Mouse (Mus musculus) induced T-regulatory cell, adult 2 months (primary cell): ENCODE data around the gene Sox18.

ENCODE experiments used
- DNase-seq: peaks from one replicate; pipeline ENCODE4 v3.0.0-alpha.2; 2012; ENCODE audit warnings: low read depth

Sox18 gene

DNA sequence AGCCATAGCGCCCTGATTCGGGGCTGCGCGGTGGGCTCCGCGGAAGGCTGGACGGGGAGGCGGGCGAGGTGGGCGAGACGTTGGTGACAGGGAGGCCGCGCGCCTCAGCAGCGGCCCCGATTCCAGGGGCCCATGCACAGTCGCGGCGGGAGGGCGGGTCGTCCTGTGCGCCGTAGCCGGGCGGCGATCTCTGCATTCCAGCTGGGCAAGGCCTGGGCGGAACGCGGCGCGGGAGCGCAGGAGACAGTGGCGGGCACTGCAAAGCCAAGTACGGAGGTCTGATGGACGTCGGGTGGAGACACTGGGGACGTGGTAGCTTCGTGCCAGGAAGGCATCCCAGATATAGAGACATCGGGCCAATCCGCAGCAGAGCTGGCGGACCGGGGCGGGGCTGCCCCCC is at the start of gene Sox18:
Gene Sox18 (minus strand): TSS at position 315 of the 400 bp plus-strand sequence.
- no peak for DNase-seq

DNA sequence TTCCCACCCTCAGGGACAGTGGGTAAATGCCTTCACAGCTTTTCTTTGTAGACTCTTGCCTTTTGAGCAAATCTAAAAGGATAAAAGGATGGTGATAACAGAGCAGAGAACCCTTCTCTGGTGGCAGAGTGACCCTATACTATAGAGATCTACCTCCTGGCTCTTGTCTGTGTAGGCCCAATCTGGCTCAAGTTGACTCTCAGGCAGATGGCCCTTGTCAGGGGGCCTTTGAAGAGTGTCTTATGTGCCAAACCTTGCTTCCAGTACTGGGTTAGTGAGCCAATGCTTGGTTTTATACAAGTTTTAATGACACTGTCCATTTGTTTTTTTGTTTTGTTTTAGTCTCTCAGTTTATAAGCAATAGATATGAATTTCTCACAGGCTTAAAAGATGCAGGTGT is 49.8 kb upstream of the Sox18 start:
- no peak for DNase-seq

DNA sequence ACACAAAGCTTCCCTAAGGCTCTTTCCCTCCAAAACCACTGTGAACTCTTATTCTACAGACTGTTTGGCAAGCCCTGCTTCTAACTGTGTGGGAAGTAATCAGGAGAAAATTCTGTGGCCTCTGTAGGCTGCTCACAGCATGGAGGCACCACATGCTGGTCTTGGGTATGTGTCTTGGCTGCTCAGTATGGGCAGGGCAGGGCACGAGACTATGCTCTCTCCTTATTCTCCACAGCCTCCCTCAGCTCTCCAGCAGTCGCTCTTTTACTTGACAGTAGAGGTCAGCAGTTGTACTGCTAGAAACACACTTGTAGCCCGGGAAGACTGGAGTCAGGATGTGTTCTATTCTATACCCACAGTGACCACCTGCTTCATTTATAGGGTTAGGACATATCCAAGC is 48.6 kb upstream of the Sox18 start:
- no peak for DNase-seq

DNA sequence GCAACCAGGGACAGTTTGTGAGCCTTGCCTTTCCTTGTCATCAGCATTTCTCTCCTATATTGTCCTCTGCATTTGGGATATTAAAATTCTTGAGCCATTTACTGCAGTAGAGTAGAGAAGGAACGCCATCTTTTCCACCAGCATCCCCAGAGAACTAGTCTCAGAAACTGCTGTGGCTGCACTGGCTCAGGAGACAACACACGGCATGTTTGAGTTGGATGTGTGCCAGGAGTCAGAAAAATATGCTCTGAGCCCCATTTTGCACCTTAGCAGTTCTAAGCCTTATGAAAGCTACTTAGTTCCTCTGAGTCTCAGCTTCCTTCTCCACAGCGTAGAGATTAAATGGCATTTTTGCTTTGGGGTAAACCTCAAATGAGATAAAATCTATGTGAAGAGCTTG is 45.6 kb upstream of the Sox18 start:
- DNase-seq, result no peak

DNA sequence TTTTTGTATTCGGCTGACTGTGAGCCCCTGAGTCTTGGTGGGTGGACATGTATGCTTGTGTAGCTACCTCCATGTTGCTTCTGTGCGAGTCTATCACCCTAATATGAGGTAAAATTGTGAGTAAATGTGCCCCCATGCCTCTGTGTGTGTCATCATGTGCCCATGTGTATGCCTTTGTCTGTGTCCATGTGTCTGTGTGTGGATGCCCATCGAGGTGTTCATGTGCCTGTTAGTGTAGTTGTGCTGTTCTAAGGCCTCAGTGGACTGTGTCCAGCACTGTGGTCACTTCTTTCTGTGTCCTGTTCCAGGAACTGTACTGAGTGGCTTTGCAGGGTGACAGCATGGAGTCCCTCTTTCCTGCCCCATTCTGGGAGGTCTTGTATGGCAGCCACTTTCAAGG is 43.9 kb upstream of the Sox18 start:
- DNase-seq, result no peak

DNA sequence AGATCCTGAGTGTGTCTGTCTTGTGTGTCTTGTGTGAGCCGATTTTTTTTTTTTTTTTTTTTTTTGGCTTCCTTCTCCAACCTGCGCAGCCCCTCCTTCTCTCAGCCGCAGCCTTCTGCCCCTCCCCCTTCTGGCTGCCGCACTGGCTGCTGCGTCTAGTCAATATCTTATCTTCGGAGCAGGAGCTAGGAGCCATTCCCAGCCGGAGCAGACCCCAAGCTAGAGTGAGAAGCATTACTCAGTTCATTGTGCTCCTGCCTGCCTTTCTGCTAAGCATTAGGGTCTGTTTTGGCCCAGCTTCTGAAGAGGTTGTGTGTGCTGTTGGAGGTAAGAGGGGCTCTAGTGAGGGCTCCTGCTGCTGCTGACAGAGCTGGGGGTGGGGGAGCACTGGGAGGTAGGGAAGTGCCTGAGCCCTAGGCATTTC is 43.5 kb upstream of the Sox18 start, which contains the start of gene Oprl1:
Gene Oprl1 (plus strand): TSS at position 114 of the 424 bp plus-strand sequence.
- DNase-seq, result no peak

DNA sequence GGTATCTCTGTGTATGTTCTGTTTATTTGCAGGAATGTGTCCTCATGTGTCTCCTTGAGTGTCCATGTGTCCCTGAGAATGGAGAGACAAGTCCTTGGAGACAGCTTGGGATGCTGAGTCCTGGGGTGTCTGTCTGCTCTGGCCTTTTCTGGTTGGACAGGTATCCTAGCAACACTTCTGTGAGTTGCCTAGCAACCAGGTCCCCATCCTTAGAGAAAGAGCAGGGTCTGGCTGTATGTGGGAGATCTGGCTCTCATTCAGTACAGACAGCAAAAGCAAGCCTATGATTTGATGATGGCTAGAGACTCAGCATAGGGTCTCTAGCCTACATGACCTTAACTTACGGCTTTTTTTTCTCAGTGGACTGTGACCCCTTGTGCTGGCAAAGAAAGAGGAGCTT is 42.3 kb upstream of the Sox18 start:
- no peak for DNase-seq

DNA sequence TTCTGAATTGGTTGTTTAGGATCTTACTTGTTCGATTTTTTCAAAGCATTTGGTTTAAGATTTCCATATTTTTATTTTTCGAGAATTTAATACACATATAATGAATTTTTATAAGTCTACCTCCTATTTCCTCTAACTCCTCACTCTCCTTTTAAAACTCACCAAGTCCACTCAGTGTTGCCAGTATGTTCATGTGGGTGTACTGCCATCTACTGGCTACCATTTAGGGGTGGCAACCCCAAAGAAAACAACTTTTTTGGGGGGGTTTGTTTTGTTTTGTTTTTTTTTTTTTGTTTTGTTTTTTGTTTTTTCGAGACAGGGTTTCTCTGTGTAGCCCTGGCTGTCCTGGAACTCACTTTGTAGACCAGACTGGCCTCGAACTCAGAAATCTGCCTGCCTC is 35.2 kb upstream of the Sox18 start:
- DNase-seq, result peak; percentile 73

DNA sequence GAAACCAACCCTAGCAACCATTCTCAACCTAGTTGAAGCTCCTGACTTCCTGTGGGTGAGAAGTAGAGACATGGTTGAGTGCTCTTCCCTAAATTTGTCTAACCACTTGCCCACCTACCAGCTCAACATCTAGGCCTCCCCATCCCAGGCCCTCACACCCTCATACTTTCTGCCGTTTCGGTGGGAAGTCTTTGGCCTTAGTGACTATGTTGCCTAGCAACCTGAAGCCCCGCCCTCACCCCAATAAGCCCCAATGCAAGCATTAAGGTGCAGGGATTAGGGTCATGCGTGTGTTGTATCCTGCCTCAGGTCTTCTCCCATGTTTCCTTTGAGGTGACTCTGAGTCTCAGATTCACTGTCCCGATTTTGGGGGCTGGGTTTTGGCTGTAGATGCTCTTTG is 26.8 kb upstream of the Sox18 start, which contains the start of gene Lkaaear1:
Gene Lkaaear1 (minus strand): TSS at position 202 of the 400 bp plus-strand sequence.
- no peak for DNase-seq

DNA sequence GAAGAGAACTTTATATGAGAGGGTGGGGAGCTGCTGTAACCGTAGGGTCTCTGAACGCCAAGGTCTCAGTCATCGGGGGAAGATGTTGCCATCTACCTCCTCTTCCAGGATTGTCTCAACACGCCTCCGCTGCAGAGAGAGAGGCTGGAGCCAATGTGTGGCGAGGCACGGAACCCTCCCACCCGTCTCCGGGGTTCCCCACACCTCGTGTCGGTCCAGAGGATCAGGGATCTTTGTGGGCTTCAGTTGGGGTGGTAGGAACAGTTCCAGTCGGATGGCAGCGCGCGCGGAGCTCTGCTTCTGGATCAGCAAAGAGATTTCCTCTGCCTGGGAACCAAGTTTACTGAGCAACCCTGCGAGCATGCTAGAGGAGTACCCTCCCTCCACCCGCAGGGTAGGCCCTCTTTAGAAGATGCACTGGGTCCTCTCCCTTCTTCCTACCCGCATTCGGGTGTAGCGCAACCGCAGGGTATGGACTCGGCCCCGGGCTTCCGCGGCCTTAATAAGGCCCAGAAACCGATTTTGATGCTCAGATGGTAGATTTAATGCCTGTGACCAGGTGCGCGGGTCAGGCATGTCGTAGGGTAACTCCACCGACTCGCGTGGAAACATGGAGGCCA is 25.5 kb upstream of the Sox18 start:
- DNase-seq, result no peak

DNA sequence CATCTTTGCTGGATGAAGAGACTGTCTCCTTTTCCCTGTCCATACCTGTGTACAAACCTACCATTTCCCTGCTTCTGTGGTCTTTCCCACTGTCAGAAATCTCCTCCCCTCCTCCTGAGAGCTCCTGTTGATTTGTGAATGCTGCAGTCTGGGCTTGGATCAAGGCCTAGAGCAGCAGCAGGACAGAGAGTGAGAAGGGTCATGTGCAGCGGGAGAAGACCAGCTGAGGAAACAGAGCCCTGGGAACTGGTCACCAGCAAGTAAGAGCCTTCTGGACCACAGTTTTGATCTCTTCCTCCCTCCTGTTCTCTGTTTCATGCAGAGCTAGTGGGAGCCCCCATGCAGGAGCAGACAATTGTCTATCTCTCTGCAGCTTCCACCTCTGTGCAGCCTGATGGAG is 24.3 kb upstream of the Sox18 start:
- no peak for DNase-seq

DNA sequence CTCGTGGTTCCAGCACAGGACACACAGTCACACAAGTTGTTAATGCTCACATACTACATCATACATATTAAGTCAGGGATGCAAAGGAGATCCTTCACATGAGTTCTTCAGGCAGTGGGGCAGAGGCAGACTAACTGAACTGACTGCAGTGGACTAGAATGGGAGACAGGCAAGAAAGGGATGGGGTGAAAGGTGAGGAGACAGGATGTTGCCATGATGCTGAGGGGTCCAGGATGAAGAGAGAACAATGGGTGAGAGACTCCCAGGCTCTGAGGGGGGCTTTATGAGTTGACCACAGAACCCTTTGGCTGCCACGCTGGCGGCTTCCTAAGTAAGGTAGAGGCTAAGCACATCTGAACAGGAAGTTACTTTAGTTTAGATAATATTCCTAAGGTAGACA is 23.1 kb upstream of the Sox18 start:
- no peak for DNase-seq

DNA sequence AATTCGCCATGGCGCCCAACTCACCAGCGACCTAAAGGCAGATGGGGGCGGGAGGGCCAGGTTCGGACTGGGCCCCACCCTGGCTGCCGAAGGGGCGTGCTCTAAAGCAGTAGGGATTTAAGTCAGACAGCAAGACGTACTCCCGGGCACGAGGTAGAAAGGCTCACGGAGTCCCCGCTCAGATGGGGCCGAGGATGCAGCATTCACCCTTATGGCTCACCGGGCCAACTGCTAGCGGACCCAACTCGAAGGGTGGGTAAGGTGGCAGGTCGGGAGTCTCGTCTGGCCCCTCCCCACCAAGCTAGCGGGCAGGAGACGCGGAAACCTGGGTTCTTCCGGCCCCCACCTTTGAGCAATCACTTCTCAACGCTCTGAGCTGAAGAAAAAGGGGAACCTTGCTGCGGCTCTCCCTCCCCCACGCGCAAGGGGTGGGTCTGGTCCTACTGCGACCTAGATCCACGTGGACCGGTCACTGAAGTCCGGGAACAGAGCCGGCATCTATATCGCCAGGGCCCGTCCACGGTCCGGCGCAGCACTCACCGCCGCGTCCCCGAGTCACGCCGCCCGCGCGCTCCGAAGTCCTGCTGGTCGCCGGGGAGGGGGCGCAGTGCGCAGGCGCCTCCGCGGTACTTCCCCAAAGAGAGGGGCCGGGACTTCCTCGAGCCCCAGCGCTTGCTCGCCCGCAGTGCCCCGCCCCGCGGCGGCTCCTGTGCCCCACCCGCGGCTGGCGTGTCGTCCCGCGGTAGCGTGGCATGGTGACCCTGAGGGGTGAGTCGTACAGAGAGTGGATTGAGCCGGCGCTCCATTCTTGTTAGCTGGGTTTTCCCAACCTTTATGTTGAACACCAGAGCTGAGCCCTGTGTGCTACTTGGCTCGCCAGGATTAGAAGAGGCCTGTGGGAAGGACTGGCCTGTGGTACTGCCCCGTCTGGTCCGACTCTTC is 22.2 kb upstream of the Sox18 start, which contains the start of gene Rgs19:
Gene Rgs19 (minus strand): TSS at position 639 of the 942 bp plus-strand sequence.
- DNase-seq, result peak; percentile 92

DNA sequence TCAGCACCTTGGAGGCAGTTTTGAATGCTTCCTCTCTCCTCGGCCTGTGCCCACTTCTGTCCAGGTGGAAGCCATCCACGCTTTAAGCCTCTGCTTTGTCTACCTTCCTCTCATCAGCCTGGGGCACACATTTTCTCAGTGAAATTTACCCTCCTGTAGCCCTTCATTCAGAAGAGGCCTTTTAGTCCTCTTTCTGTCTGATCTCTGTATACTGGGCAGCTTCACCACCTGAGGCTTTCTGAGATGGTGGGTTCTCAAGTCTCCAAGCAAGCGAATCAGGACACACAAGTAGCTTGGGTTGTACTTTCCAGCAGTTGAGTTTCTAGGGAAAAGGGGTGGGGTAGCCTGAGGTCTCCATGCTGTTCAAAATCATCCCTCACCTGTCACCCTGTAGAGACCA is 20.9 kb upstream of the Sox18 start:
- no peak for DNase-seq

DNA sequence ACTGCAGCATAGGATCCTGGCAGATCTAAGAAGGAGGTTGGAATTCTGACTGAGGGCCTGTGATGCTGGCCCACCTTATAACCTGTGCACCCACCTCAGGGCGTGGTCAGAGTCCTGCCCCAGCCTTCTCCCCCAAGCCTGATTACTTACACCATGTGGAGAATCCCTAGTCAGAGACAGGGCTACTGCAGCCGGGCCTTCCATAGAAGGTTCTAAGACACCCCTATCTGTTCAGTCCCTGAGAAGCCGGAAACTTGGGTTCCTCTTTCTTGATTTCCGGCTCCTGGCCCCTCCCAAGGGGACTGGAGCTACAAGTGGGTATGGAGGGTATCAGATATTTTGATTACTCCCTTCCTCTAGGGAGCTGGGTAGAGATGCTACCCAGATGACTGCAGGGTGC is 20.1 kb upstream of the Sox18 start:
- DNase-seq, result peak; percentile 61

DNA sequence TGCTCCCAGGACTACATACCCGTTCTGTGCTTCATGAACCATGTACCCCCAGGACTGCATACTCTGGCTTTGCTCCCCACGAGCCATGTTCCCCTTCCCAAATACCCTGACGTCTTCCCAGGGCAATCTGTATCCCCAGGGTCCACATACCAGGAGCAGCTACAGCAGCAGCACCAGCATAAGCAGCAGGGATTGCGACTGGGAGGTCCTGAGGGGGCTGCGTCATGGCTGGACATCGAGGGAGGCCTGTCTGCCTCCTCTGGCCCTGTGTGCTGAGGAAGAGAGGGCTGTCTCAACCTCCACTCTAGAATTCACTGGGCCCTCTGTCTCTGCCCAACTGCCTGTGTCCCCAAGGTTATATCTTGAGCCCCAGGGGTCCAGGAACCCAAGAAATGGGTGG is 19.6 kb upstream of the Sox18 start:
- no peak for DNase-seq

DNA sequence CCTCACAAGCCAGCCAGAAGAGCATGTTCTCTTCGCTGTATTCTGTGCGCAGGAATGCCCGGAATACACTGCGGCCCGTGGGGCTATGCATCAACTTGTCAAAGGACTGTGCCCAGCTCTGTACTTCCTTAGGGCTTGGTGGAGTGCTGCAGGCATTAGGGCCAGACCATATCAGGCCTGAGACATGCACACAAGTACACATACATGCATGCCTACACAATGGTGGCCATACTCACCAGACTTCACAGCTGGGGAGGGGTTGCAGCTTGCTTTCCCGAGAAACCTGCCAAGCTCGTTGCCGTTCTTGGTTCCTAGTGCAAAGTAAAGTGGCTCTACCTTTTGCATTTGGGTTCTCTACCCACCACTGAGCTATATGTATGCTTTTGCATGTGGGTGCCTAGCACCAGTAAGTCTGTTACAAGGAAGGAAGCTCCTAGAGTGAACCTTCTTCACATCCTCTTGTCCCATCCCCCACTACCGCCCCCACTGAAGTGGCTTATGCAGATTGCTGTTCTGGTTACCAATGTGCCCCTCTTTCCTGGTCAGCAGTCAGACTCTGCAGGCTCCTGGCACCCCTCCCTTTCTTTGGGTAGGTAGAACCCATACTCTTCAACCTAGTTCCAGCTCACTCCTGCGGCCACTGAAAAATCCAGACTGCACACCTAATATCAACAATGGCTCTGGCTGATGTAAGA is 18.2 kb upstream of the Sox18 start:
- no peak for DNase-seq

DNA sequence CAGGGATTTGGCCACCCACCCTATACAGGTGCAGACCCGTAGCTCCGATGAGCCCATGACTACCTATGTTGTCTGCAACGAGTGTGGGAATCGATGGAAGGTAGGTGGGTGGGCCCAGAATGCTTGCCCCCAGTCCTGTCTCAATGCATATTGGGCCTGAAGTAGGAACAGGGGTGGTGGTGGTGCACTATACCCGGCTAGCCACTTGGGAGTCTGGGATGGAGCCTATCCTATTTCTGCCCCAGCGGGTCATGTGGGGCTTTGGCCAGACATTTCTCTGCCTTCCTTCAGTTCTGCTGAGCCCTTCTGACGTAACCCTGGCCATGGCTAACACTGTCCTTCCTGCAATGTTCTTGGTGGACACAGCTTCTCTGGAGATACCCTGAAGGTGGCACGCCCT is 16.1 kb upstream of the Sox18 start:
- DNase-seq, result no peak

DNA sequence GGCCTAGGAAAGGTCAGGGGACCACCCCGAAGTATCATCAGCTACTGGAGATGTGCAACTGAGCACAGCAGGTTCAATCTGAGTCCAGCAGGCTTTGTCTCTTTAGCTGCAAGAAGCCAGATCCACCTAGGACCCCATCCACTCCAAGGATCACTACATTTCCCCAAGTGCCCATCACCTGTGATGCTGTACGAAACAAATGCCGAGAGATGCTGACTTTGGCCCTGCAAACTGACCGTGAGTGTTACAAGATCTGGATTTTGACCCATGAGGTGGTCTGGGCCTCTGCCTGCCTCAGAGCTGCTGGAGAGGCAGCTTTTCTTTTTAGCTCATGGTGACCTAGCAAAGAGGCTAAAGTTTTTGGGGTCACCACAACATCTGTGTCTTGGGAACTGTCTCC is 14.2 kb upstream of the Sox18 start:
- DNase-seq, result no peak

DNA sequence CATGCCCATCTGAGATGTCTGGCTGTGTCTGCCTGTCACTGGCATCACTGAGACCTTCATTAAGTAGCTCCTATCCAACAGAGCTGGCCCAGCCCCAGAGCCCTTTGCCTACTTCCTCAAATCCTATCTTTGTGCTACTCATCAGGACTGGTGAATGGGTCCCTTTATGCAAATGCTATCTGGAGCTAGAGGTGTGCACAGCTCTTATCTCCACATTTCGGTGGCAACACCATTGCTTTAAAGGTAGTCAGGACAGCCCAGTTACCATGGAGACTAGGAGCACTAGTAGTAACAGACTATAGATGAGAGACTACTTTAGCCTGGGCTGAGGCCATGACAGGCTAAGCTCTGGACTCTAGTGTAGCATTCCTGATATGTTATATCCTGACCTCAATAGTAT is 13.3 kb upstream of the Sox18 start:
- DNase-seq, result no peak

DNA sequence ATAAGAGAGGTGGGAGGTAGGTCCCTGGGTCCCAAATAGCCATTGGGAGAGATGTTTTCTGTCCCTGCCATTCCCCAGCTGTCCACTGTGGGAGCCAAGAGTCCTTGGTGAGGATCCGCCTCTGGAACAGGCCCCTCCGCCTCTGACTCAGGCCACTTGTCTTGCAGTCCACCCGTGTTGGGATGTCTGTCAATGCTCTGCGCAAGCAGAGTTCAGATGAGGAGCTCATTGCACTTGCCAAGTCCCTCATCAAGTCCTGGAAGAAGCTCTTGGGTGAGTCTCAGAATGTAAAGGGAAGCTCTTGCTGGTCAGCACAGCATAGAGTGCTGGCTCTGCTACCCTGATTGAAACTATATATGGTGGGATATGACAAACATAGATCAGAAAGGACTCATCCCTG is 11.9 kb upstream of the Sox18 start:
- DNase-seq, result no peak

DNA sequence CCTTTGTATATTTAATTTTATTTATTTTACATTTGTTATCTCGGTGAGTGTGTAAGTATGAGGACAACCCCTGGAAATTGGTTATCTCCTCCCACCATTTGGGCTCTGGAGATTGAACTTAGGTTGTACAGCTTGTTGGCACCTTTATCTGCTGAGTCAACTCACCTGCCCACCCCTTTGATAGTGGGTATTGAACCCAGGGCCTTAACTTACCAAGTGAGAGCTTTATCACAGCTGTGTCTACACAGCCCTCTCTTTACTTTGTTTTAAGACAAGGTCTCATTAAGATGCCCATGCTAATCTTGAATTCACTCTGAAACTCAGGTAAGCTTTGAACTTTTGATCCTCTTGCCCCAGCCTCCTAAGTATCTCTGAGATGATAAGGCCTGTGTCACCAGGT is 10.5 kb upstream of the Sox18 start:
- DNase-seq, result no peak

DNA sequence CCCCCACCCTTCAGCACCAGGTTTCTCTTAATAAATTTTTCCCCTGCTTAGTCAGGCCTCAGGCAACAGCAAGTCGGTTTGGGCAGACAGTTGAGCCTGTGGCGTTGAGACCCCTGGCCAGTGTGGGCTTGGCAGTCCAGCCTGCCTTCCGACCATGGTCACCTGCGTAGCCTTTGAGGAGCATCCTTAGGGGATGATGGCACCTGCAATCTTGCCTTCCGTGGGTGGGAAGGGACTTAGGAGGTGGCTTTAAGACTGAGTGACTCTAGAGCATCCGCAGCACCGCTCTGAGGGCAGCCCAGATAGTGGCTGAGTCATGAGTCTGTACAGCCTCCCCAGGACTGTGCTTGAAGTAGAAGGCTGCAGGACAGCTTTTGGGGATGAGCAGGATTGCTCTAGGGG is 9.3 kb upstream of the Sox18 start:
- peak; percentile 60 for DNase-seq
